Mouse (Mus musculus) G1E (cell line): ENCODE measurements around the gene Mmp11.

Source experiments
- GATA1 ChIP-seq: IDR thresholded peaks from 2 replicates; pipeline ENCODE4 v1.6.1; 2012; ENCODE audit warnings: borderline replicate concordance, low read length, inconsistent platforms, mixed read lengths
- GATA2 ChIP-seq: IDR thresholded peaks from 2 replicates; pipeline ENCODE4 v1.6.1; 2012; ENCODE audit warnings: low read depth, low read length, inconsistent platforms, borderline replicate concordance

DNA sequence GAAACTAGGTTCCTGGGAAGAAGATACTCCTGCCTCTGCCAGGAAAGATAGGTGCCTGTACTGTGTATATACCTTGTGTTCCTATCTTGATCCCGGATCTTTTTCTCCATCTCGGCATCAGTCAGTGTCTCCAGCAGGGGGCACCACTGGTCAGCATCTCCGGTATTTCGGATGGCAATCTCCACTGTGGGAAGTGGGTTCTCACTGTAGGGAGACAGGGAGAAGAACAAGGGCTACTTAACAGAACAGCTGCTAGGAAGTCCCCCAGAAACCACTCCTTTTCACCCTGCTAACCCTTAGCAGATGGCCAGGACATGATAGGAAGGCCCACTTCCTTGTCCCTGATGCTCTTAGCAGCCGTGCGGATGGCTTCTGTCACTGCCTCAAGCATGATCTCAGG, 38.9 kb downstream of the Mmp11 start:
- TF ChIP-seq GATA2 (no peak), GATA1 (no peak)
